Mouse (Mus musculus) left cerebral cortex, adult 11 months (tissue): ENCODE results near the gene Gm20888.
"Not testable (repeated sequence)": the region's sequence is repeated elsewhere in the genome, so short reads cannot be mapped to it uniquely, and the experiment has no call there.

Experiments used
- DNase-seq: peaks from one replicate; pipeline ENCODE4 v3.0.0; 2022; ENCODE audit warnings: low spot score

Gene Gm20888

DNA sequence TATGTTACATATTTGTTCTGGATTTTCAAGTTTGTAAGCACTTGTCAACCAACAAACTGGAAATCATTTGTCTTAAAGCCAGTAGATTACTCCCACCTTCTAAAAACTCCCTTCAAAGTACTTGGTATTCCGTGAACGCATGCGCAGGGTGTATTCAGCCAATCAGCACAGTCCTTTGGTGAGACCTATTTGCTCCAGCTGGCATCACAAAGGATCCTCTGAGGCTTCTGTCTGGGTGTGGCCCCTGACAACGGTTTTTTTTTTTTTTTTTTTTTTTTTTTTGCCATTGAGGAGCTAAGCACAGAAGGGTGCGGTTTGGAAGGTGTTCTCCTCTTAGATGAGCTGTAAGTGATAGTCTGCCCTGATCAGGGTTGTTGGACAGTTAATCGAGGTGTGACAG lies at the start of gene Gm20888:
Gene Gm20888 (plus strand): TSS at position 301 of the 400 bp plus-strand sequence.
- not testable (repeated sequence) for DNase-seq
